Mouse (Mus musculus) midbrain, embryonic 16.5 days (tissue): ENCODE data around the gene Mmadhc. TPM values are rescaled to one million over a fixed set of nuclear protein-coding genes. Genes with fewer than 3 reads are reported as not detected.
A peak's percentile ranks its signal among the peaks of the same experiment; 100 is the strongest.

Source experiments
- ATAC-seq: fragments of 200-750 bp; cut with Nextera tagmentation; 2 replicates; pipeline ENCODE4 v1.8.0; 2017; ENCODE audit warnings: moderate TSS enrichment
- H3K27ac ChIP-seq: fragments of 300-500 bp; sonication (generic); 2 replicates; pipeline ENCODE4 v1.5.1; 2014; ENCODE audit warnings: mild to moderate bottlenecking, low read length, mixed read lengths
- H3K27me3 ChIP-seq: fragments of 300-500 bp; sonication (generic); 2 replicates; pipeline ENCODE4 v1.6.1; 2014; ENCODE audit warnings: low read depth, low read length, mixed read lengths; ENCODE audit not compliant: control insufficient read depth, insufficient read depth
- H3K36me3 ChIP-seq: fragments of 300-500 bp; sonication (generic); 2 replicates; pipeline ENCODE4 v1.6.1; 2014; ENCODE audit warnings: mild to moderate bottlenecking, low read length, moderate library complexity, mixed read lengths; ENCODE audit not compliant: control insufficient read depth, insufficient read depth
- H3K4me1 ChIP-seq: fragments of 300-500 bp; sonication (generic); 2 replicates; pipeline ENCODE4 v1.6.1; 2014; ENCODE audit warnings: mild to moderate bottlenecking, low read length, mixed read lengths; ENCODE audit not compliant: control insufficient read depth, insufficient read depth
- H3K4me2 ChIP-seq: fragments of 300-500 bp; sonication (generic); 2 replicates; pipeline ENCODE4 v1.6.1; 2014; ENCODE audit warnings: mild to moderate bottlenecking, low read length, mixed read lengths
- H3K4me3 ChIP-seq: fragments of 300-500 bp; sonication (generic); 2 replicates; pipeline ENCODE4 v1.5.1; 2014; ENCODE audit warnings: low read depth, mild to moderate bottlenecking, low read length, moderate library complexity, mixed read lengths
- H3K9ac ChIP-seq: fragments of 300-500 bp; sonication (generic); 2 replicates; pipeline ENCODE4 v1.6.1; 2014; ENCODE audit warnings: low read depth, low read length, mixed read lengths
- H3K9me3 ChIP-seq: fragments of 300-500 bp; sonication (generic); replicated peaks from 2 replicates; pipeline ENCODE4 v1.6.1; 2014; ENCODE audit warnings: mild to moderate bottlenecking, low read length, mixed read lengths; ENCODE audit not compliant: control insufficient read depth, poor library complexity, severe bottlenecking
- WGBS: fragments of 180-500 bp; shearing (Covaris S2); extraction: QIAGEN DNeasy Blood & Tissue Kit; methylation state at CpG from one replicate; pipeline ENCODE4 v1.1.7; 2014; 5-methylcytosine and 5-hydroxymethylcytosine counted together
- polyA plus RNA-seq: library from polyadenylated mRNA; unstranded; fragments of >200 nt; fragmentation: Nextera tagmentation; extraction: Ambion mirVana; gene quantifications from 2 replicates; pipeline ENCODE4 v1.2.1, GENCODE M21; 2015

Gene Mmadhc
- polyA plus RNA-seq, 1 experiment from 2014 or later = 126 TPM

- Histone ChIP-seq H3K9me3 (no peaks in the 10 kb centered on the region), H3K27me3 (no peaks in the 10 kb centered on the region), H3K36me3 (peaks cover 11% of the 10 kb centered on the region), H3K9ac (no peak overlapping the region), H3K4me1 (no peaks in the 10 kb centered on the region), H3K4me3 (no peak overlapping the region), H3K27ac (no peak overlapping the region), H3K4me2 (no peak overlapping the region)
- 0 out of 2 replicates have a peak, but pooled peaks have one; percentile 17 for ATAC-seq
- WGBS = 70% methylated on average over 10 of the region's 10 CpGs
These were observed 19.9 kb downstream of the Mmadhc start for GRCm38 (mm10) chr2:50276715-50277114.

- Histone ChIP-seq H3K4me3 (no peak overlapping the region), H3K36me3 (no peaks in the 10 kb centered on the region), H3K4me1 (no peaks in the 10 kb centered on the region), H3K27ac (no peak overlapping the region), H3K9ac (no peak overlapping the region), H3K27me3 (no peaks in the 10 kb centered on the region), H3K4me2 (no peak overlapping the region), H3K9me3 (no peaks in the 10 kb centered on the region)
- WGBS = 83% methylated on average over 6 of the region's 6 CpGs
- ATAC-seq = no peak
These were observed 23.2 kb downstream of the Mmadhc start for GRCm38 (mm10) chr2:50273415-50273814.

- ATAC-seq = no peak
- no peak overlapping the region for H3K27ac ChIP-seq
- H3K4me2 ChIP-seq = no peak overlapping the region
- H3K9ac ChIP-seq = no peak overlapping the region
- H3K4me3 ChIP-seq = no peak overlapping the region
- no peaks in the 10 kb centered on the region for H3K27me3 ChIP-seq
- no peaks in the 10 kb centered on the region for H3K36me3 ChIP-seq
- no peaks in the 10 kb centered on the region for H3K9me3 ChIP-seq
- H3K4me1 ChIP-seq = no peaks in the 10 kb centered on the region
- 38% methylated on average over 5 of the region's 5 CpGs for WGBS
These were observed 24.4 kb downstream of the Mmadhc start for GRCm38 (mm10) chr2:50272165-50272564.

GRCm38 (mm10) chr2:50268514-50268913, 28.1 kb downstream of the Mmadhc start:
- 77% methylated on average over 2 of the region's 2 CpGs for WGBS

GRCm38 (mm10) chr2:50267046-50267445, 29.6 kb downstream of the Mmadhc start:
- Histone ChIP-seq H3K4me3 (no peak overlapping the region), H3K9me3 (no peaks in the 10 kb centered on the region), H3K27me3 (no peaks in the 10 kb centered on the region), H3K4me2 (no peak overlapping the region), H3K9ac (no peak overlapping the region), H3K4me1 (no peaks in the 10 kb centered on the region), H3K27ac (no peak overlapping the region), H3K36me3 (no peaks in the 10 kb centered on the region)
- no peak for ATAC-seq

More at GRCm38 (mm10) chr2:50268514-50268913, 28.1 kb downstream of the Mmadhc start:
- no peaks in the 10 kb centered on the region for H3K4me1 ChIP-seq
- H3K27me3 ChIP-seq = no peaks in the 10 kb centered on the region
- H3K4me2 ChIP-seq = no peak overlapping the region
- no peaks in the 10 kb centered on the region for H3K9me3 ChIP-seq
- ATAC-seq = no peak
- H3K9ac ChIP-seq = no peak overlapping the region
- no peak overlapping the region for H3K4me3 ChIP-seq
- no peak overlapping the region for H3K27ac ChIP-seq
- no peaks in the 10 kb centered on the region for H3K36me3 ChIP-seq

- Histone ChIP-seq H3K9ac (no peak overlapping the region), H3K4me3 (no peak overlapping the region), H3K27me3 (no peaks in the 10 kb centered on the region), H3K36me3 (no peaks in the 10 kb centered on the region), H3K4me1 (no peaks in the 10 kb centered on the region), H3K27ac (no peak overlapping the region), H3K4me2 (no peak overlapping the region), H3K9me3 (no peaks in the 10 kb centered on the region)
- 31% methylated on average over 2 of the region's 2 CpGs for WGBS
- ATAC-seq = no peak
These were observed 31.3 kb downstream of the Mmadhc start for GRCm38 (mm10) chr2:50265215-50265785.

GRCm38 (mm10) chr2:50264059-50264458, 32.5 kb downstream of the Mmadhc start:
- 83% methylated on average over 6 of the region's 6 CpGs for WGBS
- Histone ChIP-seq H3K4me1 (no peaks in the 10 kb centered on the region), H3K4me3 (no peak overlapping the region), H3K27ac (no peak overlapping the region), H3K9ac (no peak overlapping the region), H3K36me3 (no peaks in the 10 kb centered on the region), H3K9me3 (no peaks in the 10 kb centered on the region), H3K4me2 (no peak overlapping the region), H3K27me3 (no peaks in the 10 kb centered on the region)
- no peak for ATAC-seq

- no peak overlapping the region for H3K27ac ChIP-seq
- H3K4me3 ChIP-seq = no peak overlapping the region
- H3K4me2 ChIP-seq = no peak overlapping the region
- no peaks in the 10 kb centered on the region for H3K27me3 ChIP-seq
- no peak for ATAC-seq
- WGBS = 92% methylated on average over 5 of the region's 5 CpGs
- H3K9me3 ChIP-seq = no peaks in the 10 kb centered on the region
- H3K4me1 ChIP-seq = no peaks in the 10 kb centered on the region
- H3K9ac ChIP-seq = no peak overlapping the region
- H3K36me3 ChIP-seq = no peaks in the 10 kb centered on the region
These were observed 41.6 kb downstream of the Mmadhc start for GRCm38 (mm10) chr2:50254955-50255354.

GRCm38 (mm10) chr2:50248551-50248950, 48.0 kb downstream of the Mmadhc start:
- no peak for ATAC-seq
- H3K9me3 ChIP-seq = no peaks in the 10 kb centered on the region
- 65% methylated on average over 3 of the region's 3 CpGs for WGBS
- H3K27ac ChIP-seq = no peak overlapping the region
- H3K36me3 ChIP-seq = no peaks in the 10 kb centered on the region
- no peaks in the 10 kb centered on the region for H3K27me3 ChIP-seq
- no peak overlapping the region for H3K4me3 ChIP-seq
- no peak overlapping the region for H3K4me2 ChIP-seq
- H3K9ac ChIP-seq = no peak overlapping the region
- no peaks in the 10 kb centered on the region for H3K4me1 ChIP-seq
